Mouse (Mus musculus): ENCODE measurements around the gene Slc5a4a.

The Slc5a4a gene

GRCm38 (mm10) chr10:76147278-76147677 is at the start of gene Slc5a4a:
TSS of gene Slc5a4a (plus strand) at chr10:76147451.
- no peak for DNase-seq (ENCODE audit: low spot score)

- DNase-seq (ENCODE audit: low spot score): no peak
Measured at GRCm38 (mm10) chr10:76110861-76111260, 36.4 kb upstream of the Slc5a4a start, which contains the start of gene Slc5a4b. TSS of gene Slc5a4b (minus strand) at chr10:76110961.

GRCm38 (mm10) chr10:76117966-76118365 is 29.3 kb upstream of the Slc5a4a start:
- peak; percentile 62 for DNase-seq (ENCODE audit: low spot score)

DNA sequence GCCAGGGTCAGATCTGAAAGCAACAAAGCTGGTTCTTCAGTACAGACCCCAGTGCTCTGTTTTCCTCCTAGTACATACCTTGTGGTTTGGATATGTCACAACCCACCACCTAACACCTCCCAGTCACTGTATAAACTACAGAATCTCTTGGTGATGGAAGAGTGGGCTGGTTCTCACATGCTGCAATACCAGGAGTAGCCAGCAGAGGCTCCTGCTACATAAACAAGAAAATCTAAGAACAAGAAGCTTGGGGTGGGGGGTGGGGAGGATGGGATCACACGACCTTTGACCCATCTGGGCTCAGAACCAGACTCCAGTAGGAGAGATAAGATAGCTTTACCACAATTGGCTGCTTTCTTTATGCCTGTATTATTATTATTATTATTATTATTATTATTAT is 28.5 kb upstream of the Slc5a4a start:
- DNase-seq (ENCODE audit: low spot score): peak; percentile 51

- DNase-seq (ENCODE audit: low spot score): peak; percentile 44
Measured at GRCm38 (mm10) chr10:76120124-76120711, 27.0 kb upstream of the Slc5a4a start.

GRCm38 (mm10) chr10:76121495-76121894 is 25.8 kb upstream of the Slc5a4a start:
- no peak for DNase-seq (ENCODE audit: low spot score)

- no peak for DNase-seq (ENCODE audit: low spot score)
Measured at GRCm38 (mm10) chr10:76132506-76132905, 14.7 kb upstream of the Slc5a4a start.

DNA sequence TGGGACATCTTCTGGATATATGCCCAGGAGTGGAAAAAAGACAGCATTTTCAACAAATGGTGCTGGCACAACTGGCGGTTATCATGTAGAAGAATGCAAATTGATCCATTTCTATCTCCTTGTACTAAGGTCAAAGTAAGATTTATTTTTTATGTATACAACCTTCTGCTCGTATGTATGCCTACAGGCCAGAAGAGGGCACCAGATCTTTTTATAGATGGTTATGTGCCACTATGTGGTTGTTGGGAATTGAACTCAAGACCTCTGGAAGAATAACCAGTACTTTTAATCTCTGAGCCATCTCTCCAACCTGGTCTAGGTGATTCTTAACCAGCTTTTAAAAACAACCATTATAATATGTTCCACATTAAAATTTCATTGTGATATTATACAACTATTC is 10.9 kb upstream of the Slc5a4a start:
- no peak for DNase-seq (ENCODE audit: low spot score)

- DNase-seq (ENCODE audit: low spot score): no peak
Measured at GRCm38 (mm10) chr10:76146846-76147245, 405 bp upstream of the Slc5a4a start.

DNA sequence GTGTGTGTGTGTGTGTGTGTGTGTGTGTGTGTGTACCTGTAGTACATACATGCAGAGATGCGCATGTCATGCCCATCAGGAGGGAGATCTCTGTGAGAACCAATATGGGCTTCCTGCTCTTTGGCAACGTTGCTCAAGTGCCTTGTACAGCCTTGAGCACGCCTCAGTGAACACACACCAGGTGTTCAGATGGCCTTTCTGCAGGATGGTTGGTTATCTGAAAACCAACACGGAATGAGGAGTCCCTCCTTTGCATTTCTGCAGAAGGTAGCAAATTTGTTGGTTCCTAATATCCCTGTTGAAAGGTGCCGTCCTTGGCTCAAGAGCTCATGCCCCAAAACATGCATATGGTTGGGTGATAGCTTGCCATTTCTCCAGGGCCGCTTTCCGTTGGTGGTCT is 8.7 kb downstream of the Slc5a4a start:
- DNase-seq (ENCODE audit: low spot score): no peak

GRCm38 (mm10) chr10:76157528-76157927 is 10.3 kb downstream of the Slc5a4a start:
- DNase-seq (ENCODE audit: low spot score): no peak

GRCm38 (mm10) chr10:76158009-76158408 is 10.8 kb downstream of the Slc5a4a start:
- no peak for DNase-seq (ENCODE audit: low spot score)

DNA sequence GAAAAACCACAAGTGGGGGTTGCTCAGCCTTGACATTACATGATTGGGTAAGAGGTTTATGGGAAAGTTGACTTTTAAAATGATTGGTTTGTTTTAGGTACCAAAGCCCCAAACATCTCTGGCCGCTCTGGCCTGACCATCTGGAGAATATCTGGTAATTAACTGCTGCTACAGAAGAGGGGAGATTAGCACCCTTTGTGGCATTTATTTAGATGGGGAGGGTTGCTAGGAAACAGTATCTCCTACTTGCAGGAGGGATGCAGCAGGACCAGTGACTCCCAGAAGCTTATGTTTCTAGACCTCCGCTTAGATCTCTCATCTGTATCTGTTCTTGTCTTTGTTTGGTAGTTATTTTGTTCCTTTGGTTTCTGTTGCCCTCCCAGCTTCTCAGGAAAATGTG is 27.6 kb downstream of the Slc5a4a start:
- DNase-seq (ENCODE audit: low spot score): no peak

- DNase-seq (ENCODE audit: low spot score): no peak
Measured at GRCm38 (mm10) chr10:76185216-76185615, 38.0 kb downstream of the Slc5a4a start.

- no peak for DNase-seq (ENCODE audit: low spot score)
Measured at GRCm38 (mm10) chr10:76188010-76188409, 40.8 kb downstream of the Slc5a4a start.

GRCm38 (mm10) chr10:76201416-76201815 is 54.2 kb downstream of the Slc5a4a start:
- no peak for DNase-seq (ENCODE audit: low spot score)

- peak; percentile 86 for DNase-seq (ENCODE audit: low spot score)
Measured at GRCm38 (mm10) chr10:76201978-76202377, 54.7 kb downstream of the Slc5a4a start.

DNA sequence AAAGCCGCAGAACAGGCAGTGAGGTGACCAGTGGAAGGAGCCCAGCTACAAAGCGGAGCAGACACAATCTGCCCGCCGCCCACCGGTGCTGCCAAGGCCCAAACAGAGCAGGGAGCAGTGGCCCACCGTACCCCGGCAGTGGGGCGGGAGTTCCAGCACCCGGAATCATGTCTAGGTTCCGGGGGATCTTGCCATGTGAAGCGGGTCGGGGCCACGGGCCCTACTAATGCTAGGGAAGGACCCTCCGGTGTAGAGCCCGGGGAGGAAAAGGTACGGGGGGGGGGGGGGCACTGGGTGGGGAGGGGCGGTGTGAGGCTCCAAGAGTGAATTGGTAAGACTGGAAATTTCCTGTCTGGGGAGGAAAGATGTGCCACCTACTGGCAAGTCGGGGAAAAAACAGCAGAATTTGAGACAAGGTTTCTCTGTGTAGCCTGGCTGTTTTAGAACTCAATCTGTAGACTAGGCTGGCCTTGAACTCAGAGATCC is 56.6 kb downstream of the Slc5a4a start:
- peak; percentile 63 for DNase-seq (ENCODE audit: low spot score)

DNA sequence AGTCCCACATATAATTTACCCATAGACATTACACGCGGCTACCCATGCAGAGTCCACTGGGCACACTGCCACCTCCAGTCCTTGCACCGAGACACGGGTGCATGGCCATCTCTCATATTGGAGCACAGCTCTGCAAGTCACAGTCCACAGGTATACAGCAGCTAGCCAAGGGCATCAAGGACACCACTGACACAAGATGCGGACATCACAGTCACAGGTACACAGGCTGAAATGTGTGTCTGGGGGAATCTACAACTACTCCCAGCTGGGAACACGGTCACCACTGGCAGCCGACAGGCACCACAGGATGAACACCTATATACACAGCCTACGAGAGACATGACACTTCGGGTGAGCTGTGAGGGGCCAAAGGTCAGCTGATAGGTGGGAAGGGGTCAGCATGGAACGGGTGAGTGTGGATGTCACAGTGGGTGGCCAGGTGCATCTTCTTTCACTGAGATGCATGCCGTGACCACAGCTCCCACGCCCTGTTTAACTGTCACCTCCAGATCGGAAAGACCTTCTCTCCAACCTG is 60.1 kb downstream of the Slc5a4a start:
- DNase-seq (ENCODE audit: low spot score): no peak

GRCm38 (mm10) chr10:76209241-76209640 is 62.0 kb downstream of the Slc5a4a start:
- DNase-seq (ENCODE audit: low spot score): no peak

DNA sequence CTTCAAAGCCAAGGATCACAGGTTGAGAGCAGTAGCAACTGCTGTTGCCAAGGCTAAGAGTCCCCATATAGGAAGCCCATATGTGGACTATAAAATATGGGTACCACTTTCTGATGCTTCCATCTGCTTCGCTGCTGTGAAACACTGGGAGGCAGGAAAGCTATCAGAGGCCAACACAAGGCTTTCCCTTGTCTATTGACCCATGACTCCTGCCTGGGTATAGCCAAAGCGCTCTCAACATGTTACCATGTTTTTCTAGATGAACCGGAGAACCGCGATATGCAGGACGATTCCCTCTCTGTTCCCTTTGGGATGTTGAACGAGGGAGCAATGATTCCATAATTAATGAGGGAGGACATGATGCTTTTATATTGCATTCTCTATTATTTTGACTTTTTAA is 63.6 kb downstream of the Slc5a4a start:
- no peak for DNase-seq (ENCODE audit: low spot score)

DNA sequence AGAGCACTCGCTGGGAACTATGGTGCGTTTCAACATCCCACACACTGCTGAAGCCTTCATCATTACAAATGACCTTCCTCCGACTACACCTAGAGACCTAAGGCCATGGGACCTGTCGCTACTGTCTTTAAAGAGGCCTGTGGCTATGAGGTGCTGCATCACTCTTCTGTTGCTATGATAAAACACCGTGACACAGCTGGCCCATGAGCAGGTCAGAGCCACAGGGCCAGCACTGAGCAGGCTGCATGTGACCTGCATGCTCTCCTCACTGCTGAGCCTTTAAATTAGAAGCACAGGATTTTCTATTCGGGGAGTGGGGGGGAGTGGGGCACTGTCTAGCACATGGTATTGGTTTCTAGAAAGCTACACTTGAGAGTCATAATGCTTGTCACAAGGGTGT is 64.9 kb downstream of the Slc5a4a start:
- no peak for DNase-seq (ENCODE audit: low spot score)

DNA sequence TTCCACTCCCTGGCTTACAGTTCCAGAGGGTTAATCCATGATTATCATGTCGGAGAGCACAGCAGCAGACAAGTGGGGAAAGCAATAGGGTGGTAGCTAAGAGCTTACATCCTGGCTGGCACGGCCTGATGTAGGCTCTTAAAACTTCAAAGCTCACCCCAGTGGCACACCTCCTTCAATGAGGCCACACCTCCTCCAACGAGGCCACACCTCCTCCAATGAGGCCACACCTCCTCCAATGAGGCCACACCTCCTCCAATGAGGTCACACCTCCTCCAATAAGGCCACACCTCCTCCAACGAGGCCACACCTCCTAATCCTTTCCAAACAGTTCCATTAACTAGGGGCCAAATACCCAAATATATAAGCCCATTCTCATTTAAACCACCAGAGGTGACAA is 66.9 kb downstream of the Slc5a4a start:
- no peak for DNase-seq (ENCODE audit: low spot score)

DNA sequence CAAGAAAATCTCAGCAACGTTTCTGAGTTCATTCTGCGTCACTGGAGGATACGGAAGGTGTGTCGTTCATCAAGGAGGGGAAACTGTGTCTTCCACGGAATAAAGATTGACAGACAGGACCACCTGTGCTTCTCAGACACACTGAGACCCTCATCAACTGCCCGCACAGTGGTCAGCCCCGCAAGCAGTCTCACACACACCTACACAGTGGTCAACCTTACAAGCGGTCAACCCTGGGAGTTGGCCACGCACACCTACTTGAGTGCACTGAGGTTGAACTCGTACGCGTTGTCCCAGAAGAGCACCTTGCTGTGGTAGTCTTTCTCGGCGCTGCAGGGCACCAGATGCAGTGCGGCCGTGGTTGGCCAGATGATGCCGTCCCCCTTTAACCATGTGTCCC is 69.8 kb downstream of the Slc5a4a start:
- no peak for DNase-seq (ENCODE audit: low spot score)

All from retina, embryonic 14.5 days (tissue).